ENCODE assay signal across 8 mouse cellular contexts in the genomic region with DNA sequence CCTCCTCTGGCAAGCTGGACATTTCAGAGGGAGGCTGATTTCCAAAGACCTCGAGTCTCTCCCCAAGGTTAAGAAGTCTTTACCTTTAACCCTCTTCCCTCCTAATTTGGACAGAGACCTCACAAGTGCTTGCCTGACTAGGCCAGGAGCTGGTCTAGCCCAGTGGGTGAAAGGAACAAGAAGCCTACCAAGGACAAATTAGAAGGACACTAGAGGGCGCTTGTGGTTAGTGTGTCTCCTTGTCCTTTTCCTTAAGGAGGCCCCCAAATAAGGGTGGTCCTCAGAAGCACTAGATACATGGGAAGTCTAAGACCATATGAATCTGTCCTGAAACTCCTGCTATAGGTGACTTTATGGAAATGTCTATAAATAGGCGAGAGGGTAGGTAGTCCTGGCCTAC. TPM values are rescaled to one million over a fixed set of nuclear protein-coding genes. Genes with fewer than 3 reads are reported as not detected.
DNase-seq lines count a peak whose midpoint lies in the region; ATAC-seq lines count a peak whose summit lies in the region.

No protein-coding gene starts in this region.

- H3K9me3 ChIP-seq in midbrain, embryonic 13.5 days = no peaks in the 10 kb centered on the region
- H3K9me3 ChIP-seq in midbrain, embryonic 11.5 days (ENCODE audit: control insufficient read depth, low read length) = no peaks in the 10 kb centered on the region

- 61% methylated on average over 3 of the region's 3 CpGs for WGBS in midbrain, embryonic 13.5 days
- 47% methylated on average over 3 of the region's 3 CpGs for WGBS in midbrain, embryonic 11.5 days

- peak; percentile 66 to 68 for DNase-seq in cerebellum, postnatal 14 days
- no peak for DNase-seq in cerebellum, adult 8-10 months
- no peak for DNase-seq in midbrain, embryonic 11.5 days (ENCODE audit: low spot score, missing footprints)
- peak; percentile 84 for DNase-seq in embryo, embryonic 10.5 days (ENCODE audit: low spot score)
- DNase-seq in kidney, postnatal 10 days = peak; percentile 57
- DNase-seq in T-cell, adult 2 months (ENCODE audit: low spot score) = no peak
- no peak for DNase-seq in urinary bladder, postnatal 25 days (ENCODE audit: low spot score)

- H3K36me3 ChIP-seq in midbrain, embryonic 13.5 days = peaks cover 68% of the 10 kb centered on the region
- peaks cover 32% of the 10 kb centered on the region for H3K36me3 ChIP-seq in midbrain, embryonic 11.5 days (ENCODE audit: control insufficient read depth, insufficient read depth, low read length)

- no peak overlapping the region for H3K9ac ChIP-seq in midbrain, embryonic 13.5 days (replicated peaks)
- H3K9ac ChIP-seq in midbrain, embryonic 11.5 days (ENCODE audit: low read length) = no peak overlapping the region

- peaks cover 6% of the 10 kb centered on the region for H3K4me1 ChIP-seq in midbrain, embryonic 13.5 days (replicated peaks)
- H3K4me1 ChIP-seq in midbrain, embryonic 11.5 days (ENCODE audit: control insufficient read depth, insufficient read depth, low read length) = no peaks in the 10 kb centered on the region

- 0 out of 2 replicates have a peak, but pooled peaks have one; percentile 18 for ATAC-seq in midbrain, embryonic 13.5 days
- ATAC-seq in midbrain, embryonic 11.5 days (ENCODE audit: low FRiP score) = no peak

- no peak overlapping the region for H3K27ac ChIP-seq in midbrain, embryonic 13.5 days
- no peak overlapping the region for H3K27ac ChIP-seq in midbrain, embryonic 11.5 days (ENCODE audit: low read depth, low read length)

- no peaks in the 10 kb centered on the region for H3K27me3 ChIP-seq in midbrain, embryonic 13.5 days
- H3K27me3 ChIP-seq in midbrain, embryonic 11.5 days (ENCODE audit: control insufficient read depth, insufficient read depth, low read length) = no peaks in the 10 kb centered on the region

- no peak overlapping the region for H3K4me3 ChIP-seq in midbrain, embryonic 13.5 days (replicated peaks)
- H3K4me3 ChIP-seq in midbrain, embryonic 11.5 days (ENCODE audit: low read depth, low read length) = no peak overlapping the region

- H3K4me2 ChIP-seq in midbrain, embryonic 13.5 days (replicated peaks) = no peak overlapping the region
- H3K4me2 ChIP-seq in midbrain, embryonic 11.5 days = no peak overlapping the region

RNA-seq across cellular contexts. Expression of a gene that starts 6.2 kb away (rescaled TPM):
- polyA plus RNA-seq in midbrain, embryonic 13.5 days (2015; fragmentation: Nextera tagmentation; extraction: Ambion mirVana) = 28.2 and 34.3 TPM in 2 replicates
- polyA plus RNA-seq in midbrain, embryonic 11.5 days (2014; fragmentation: Nextera tagmentation; extraction: Ambion mirVana) = 23.1 and 23.4 TPM in 2 replicates

RNA-seq across cellular contexts. Expression of a gene that starts 14.3 kb away (rescaled TPM):
- 13.0 and 14.8 TPM in 2 replicates for polyA plus RNA-seq in midbrain, embryonic 13.5 days (2015; fragmentation: Nextera tagmentation; extraction: Ambion mirVana)
- polyA plus RNA-seq in midbrain, embryonic 11.5 days (2014; fragmentation: Nextera tagmentation; extraction: Ambion mirVana) = 7.5 and 8.6 TPM in 2 replicates

RNA-seq across cellular contexts. Expression of a gene that starts 25.0 kb away (rescaled TPM):
- polyA plus RNA-seq in midbrain, embryonic 13.5 days (2015; fragmentation: Nextera tagmentation; extraction: Ambion mirVana) = 213 and 225 TPM in 2 replicates
- polyA plus RNA-seq in midbrain, embryonic 11.5 days (2014; fragmentation: Nextera tagmentation; extraction: Ambion mirVana) = 236 and 248 TPM in 2 replicates

RNA-seq across cellular contexts. Expression of a gene that starts 38.5 kb away (rescaled TPM):
- 0.18 and 0.22 TPM in 2 replicates for polyA plus RNA-seq in midbrain, embryonic 13.5 days (2015; fragmentation: Nextera tagmentation; extraction: Ambion mirVana)
- polyA plus RNA-seq in midbrain, embryonic 11.5 days (2014; fragmentation: Nextera tagmentation; extraction: Ambion mirVana) = not detected in 2 replicates

RNA-seq across cellular contexts. Expression of a gene that starts 40.3 kb away (rescaled TPM):
- 225 and 230 TPM in 2 replicates for polyA plus RNA-seq in midbrain, embryonic 13.5 days (2015; fragmentation: Nextera tagmentation; extraction: Ambion mirVana)
- 222 and 239 TPM in 2 replicates for polyA plus RNA-seq in midbrain, embryonic 11.5 days (2014; fragmentation: Nextera tagmentation; extraction: Ambion mirVana)

Comparison
In these comparisons a context has a peak if more than half of its experiments do, and no peak if none do; other contexts are left out.
1. DNase-seq: peak in cerebellum, postnatal 14 days (2 of 2), embryo, embryonic 10.5 days (single experiment) and kidney, postnatal 10 days (single experiment); none in cerebellum, adult 8-10 months (single experiment), midbrain, embryonic 11.5 days (single experiment), T-cell, adult 2 months (single experiment) and urinary bladder, postnatal 25 days (single experiment).